Mouse (Mus musculus): ENCODE results near the gene Raet1e.
A peak's percentile ranks its signal among the peaks of the same experiment; 100 is the strongest.
"Not testable (repeated sequence)": the region's sequence is repeated elsewhere in the genome, so short reads cannot be mapped to it uniquely, and the experiment has no call there.

Gene Raet1e

DNA sequence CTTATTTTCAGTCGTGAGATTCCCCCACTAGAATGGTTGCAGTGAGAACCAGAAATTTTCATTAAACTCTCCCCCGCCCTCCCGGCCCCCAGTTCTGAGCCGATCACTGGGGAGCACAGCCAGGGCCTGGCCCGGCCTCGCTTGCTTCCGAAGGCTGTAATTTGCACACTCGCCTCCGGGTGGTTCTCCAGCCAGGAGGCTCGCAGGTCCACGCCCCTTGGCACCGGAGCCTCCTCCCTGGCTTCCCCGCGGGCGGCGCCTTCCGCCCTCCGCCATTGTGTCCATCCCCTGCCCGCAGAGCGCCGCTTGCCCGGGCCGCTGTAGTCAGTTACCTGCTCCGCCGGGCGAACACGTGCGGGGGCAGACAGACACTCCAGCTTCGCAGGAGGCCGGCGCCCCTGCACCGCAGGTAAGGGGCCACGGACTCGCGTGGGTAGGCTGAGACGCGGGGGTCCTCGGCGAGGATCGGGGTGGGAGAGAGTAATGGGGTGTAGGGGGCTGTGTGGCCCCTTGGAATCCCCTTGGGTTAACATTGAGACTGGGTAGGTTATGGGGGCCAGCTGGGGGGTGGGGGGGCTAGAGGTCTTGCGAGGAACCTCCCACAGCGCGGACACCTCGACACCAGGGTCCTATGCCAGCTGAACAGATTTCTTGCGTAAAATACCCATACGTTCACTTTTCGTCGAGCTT is at the start of gene Raet1e, which contains the start of gene H60b:
TSS of gene Raet1e (plus strand) at position 260 of the 690 bp plus-strand sequence.
TSS of gene H60b (plus strand) at position 277 of the 690 bp plus-strand sequence.
- not testable (repeated sequence) for DNase-seq (ENCODE audit: low spot score)

DNA sequence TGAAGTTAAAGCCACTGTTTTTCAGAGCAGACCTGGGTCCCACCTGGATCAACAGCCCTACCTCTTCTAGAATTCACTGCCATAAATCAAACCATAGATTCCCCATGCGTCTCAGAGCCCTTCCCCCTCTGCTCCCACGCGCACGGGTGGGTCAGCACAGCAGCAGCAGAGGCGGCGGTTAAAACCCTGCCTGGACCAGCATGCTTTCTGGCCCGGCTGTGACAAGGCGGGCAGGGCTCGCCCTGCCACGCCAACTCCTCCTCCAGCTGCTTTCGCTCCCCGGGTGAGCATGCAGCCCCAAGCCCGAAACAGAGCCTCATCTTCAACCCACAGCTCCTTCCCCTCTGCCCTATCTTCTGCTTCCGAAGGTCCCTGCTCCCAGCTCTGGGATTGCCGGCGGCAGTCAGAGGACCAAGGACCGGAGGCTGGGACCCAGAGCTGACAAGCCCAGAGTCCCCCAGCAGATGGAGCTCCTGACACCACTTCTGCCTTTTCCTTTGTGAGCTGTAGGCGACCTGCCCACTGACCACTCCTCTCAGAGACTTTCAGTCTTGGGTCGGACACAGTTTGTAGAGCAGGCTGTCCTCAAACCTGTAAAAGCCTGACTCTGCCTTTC is 17.6 kb upstream of the Raet1e start:
- peak; percentile 38 for DNase-seq (ENCODE audit: low spot score)

GRCm38 (mm10) chr10:22142194-22142593 is 16.2 kb upstream of the Raet1e start:
- not testable (repeated sequence) for DNase-seq (ENCODE audit: low spot score)

- no peak for DNase-seq (ENCODE audit: low spot score)
Observed at GRCm38 (mm10) chr10:22142926-22143325, 15.4 kb upstream of the Raet1e start.

GRCm38 (mm10) chr10:22148441-22149072 is 9.8 kb upstream of the Raet1e start:
- no peak for DNase-seq (ENCODE audit: low spot score)

DNA sequence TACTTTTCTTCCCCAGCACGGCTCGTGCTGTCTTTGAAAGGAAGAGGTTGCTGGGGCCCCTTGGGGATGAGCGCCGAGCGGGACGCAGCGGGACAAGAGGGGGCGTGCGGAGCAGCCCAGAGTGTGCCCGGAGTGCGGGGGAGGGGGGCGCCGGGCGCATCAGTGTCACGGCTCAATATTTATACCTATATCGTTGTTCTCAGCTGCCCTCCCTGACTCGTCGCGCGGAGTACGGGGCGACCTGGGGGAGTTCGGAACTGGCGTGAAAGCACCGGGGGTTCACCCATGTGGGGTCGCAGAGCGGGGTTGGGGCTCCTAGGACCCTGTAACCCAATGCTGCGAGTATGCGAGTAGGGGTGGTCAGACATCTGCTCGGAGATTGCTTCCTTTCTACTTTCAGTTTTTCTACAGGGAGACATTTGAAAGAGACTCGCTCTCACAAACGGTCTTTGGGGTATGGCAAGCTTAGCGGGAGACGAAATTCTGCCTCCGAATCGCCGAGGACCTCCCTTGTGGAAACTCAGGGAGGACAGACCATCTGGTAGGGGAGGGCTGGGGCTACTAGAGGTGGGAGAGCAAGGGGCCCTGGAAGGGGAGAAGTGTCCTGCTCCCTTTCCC is 9.2 kb upstream of the Raet1e start, which contains the start of gene E030030I06Rik:
TSS of gene E030030I06Rik (minus strand) at position 198 of the 618 bp plus-strand sequence.
- DNase-seq (ENCODE audit: low spot score): no peak

DNA sequence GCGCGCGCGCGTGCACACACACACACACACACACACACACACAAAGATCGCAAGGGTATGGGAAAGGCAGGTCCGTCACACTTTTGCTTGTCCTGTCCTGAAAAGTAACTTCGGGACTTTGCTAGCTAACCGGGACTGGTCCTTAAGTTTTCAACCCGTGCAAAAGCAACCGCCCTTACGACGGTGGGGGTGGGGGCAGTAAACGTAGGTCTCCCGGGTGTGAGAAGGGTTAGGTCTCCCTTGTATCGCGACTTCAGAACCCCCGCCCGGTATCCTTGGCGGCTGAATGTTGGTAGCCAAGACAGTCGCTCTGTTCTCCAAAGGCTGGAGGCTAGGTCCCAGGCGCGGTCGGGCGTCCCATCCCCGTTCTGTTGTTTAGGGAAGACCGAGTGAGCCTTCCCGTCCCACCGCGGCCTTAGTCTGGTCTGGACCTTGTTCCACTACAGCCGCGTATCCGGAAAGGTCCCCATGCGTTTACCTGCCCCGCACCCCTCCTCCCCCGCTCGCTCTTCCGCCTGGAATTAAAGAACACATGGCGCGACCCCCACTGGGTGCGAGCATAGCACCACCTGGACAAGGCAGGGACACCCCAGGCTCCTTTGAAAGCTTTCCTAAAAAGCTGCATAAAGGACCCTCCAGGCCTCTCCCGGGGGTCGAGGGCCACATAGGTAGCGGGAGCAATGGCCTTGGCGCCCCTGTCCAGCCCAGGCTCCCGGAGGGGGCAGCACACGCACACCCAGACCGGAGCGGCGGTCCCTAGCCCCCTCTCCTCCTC is 8.5 kb upstream of the Raet1e start:
- no peak for DNase-seq (ENCODE audit: low spot score)

GRCm38 (mm10) chr10:22150593-22150992 is 7.8 kb upstream of the Raet1e start:
- no peak for DNase-seq (ENCODE audit: low spot score)

GRCm38 (mm10) chr10:22151056-22151862 is 7.1 kb upstream of the Raet1e start:
- not testable (repeated sequence) for DNase-seq (ENCODE audit: low spot score)

- not testable (repeated sequence) for DNase-seq (ENCODE audit: low spot score)
Observed at GRCm38 (mm10) chr10:22151863-22152640, 6.3 kb upstream of the Raet1e start.

GRCm38 (mm10) chr10:22153147-22153690 is 5.2 kb upstream of the Raet1e start:
- DNase-seq (ENCODE audit: low spot score): not testable (repeated sequence)

GRCm38 (mm10) chr10:22154127-22154526 is 4.2 kb upstream of the Raet1e start:
- not testable (repeated sequence) for DNase-seq (ENCODE audit: low spot score)

DNA sequence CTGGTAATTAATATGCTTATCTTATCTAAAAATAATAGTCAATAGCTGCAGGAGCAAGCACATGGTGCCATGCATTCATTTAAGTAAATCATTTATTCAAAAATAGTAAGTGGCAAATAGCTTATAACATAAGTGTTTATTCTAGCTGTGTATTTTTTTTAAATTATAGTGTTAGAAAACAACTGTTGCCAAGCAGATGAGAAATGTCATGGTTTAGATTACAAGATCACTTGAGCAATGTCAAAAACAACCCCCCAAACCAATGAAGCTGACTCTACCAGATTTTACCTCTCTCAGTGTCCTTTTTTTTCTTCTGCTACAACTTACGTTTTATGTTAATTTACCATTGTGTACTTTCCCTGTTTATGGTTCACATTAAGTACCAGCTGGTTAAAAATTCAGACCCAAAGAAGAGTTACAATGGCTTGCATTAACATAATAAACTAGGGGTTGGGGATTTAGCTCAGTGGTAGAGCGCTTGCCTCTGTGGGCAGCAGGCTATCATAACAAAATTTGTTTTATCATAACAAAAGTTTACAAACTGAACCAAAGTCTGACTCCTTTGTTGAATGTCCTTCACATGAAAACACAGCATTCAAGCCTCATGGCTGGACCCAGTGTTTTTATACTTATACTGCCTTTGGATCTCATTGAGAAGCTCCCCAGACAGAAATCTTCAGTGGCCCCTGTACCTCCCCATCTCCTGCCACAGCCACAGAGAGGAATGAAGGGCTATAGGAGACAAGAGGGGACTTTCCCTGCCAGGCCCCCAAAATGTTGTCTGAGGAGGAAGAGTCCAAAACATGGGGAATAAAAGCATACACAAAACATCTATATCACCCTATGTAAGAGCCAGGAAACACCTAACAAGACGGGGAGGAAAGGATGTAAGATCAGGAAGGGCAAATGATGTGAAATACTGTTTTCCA is 3.2 kb upstream of the Raet1e start:
- DNase-seq (ENCODE audit: low spot score): no peak

GRCm38 (mm10) chr10:22159131-22159561 is 777 bp downstream of the Raet1e start:
- no peak for DNase-seq (ENCODE audit: low spot score)

DNA sequence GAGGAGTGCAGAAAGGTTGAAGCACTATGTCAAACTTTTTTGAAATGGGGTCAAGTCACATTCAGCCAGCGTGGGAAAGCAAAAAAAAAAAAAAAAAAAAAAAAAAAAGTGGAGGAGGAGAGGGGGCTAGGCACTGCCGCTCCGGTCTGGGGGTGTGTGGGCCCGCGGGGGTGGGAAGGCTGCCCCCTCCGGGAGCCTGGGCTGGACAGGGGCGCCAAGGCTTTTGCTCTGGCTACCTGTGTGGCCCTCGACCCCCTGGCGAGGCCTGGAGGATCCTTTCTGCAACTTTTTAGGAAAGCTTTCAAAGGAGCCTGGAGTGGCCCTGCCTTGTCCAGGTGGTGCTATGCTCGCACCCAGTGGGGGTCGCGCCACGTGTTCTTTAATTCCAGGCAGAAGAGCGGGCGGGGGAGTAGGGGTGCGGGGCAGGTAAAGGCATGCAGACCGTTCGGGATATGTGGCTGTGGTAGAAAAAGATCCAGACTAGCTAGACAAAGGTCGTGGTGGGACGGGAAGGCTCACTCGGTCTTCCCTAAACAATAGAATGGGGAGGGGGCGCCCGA is 1.3 kb downstream of the Raet1e start:
- DNase-seq (ENCODE audit: low spot score): no peak

- DNase-seq (ENCODE audit: low spot score): not testable (repeated sequence)
Observed at GRCm38 (mm10) chr10:22163279-22163678, 4.9 kb downstream of the Raet1e start.

DNA sequence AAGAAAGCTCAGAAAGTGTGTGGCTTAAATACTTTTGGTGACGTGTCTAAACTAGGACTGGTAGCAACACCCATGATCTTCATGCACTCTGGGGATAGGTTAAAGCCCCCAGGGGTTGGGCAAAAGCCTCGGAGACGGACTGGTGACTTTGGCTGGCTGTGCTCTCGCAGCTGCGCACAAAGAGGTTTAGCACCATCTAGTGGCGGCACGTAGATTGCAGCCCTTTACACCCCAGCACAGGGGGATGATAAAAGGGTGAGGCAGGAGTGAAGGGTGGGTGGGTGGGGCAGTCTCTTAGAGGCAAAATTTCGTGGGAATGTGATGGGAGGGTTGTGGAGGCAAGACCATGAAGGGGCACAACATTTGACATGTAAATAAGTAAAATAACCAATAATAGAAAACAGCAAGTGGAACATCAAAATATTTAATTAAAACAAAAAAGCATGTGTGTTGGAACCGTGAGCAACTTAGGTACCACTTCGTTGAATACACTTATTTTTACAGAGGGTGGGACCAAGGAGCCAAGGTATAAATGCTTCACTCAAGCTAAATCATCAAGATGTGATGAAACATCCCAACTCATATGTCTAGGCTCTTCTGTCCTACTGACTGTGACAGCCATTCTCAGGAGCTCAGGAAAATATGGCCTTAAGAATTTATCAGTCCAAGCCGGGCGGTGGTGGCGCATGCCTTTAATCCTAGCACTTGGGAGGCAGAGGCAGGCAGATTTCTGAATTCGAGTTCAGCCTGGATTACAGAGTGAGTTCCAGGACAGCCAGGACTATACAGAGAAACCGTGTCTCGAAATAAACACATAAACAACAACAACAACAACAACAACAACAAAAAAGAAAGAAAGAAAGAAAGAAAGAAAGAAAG is 5.6 kb downstream of the Raet1e start:
- peak; percentile 29 for DNase-seq (ENCODE audit: low spot score)
